ENCODE assay signal across 7 mouse cellular contexts in the genomic region with DNA sequence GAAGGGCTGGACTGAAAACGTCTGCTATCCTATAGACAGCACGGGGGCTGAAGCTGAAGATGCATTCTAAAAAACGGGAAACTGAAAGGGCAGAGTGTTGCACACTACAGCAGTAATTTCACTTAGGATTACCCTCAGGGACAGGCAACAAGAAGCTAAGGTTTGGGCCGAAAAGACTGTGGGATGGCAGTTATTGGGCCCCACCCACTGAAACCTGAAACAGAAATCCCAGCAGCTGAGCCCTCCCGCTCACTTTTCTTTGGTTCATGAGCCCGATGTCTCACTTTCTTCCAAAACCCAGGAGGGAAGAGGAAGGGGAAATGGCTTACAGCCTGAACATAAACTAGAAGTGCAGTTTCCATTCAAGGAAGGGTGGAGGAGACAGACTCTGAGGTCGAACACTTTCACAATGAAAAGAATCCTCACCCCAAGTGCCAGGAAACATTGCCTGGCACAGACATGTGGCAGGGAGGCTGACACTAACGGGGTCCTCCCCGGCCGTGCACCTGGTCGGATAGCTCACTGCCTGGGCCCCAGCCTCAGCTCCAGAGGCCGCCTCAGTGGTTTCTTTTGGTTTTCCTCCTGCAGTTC. TPM values are rescaled to one million over a fixed set of nuclear protein-coding genes. Genes with fewer than 3 reads are reported as not detected.
DNase-seq lines count a peak whose midpoint lies in the region; ATAC-seq lines count a peak whose summit lies in the region.

No protein-coding gene starts in this region.

- peak overlapping the region; percentile 63 for H3K27ac ChIP-seq in lung, embryonic 16.5 days (ENCODE audit: low read length)
- no peak overlapping the region for H3K27ac ChIP-seq in midbrain, embryonic 10.5 days (replicated peaks)

- H3K4me2 ChIP-seq in lung, embryonic 16.5 days (ENCODE audit: low read depth, low read length), result peak overlapping the region; percentile 38; the same call in 1 of the 2 replicates

- ATAC-seq in CD4-positive, CD25-positive, alpha-beta regulatory T cell, adult 4 months, result peak; percentile 24
- peak; percentile 54 to 66 for ATAC-seq in hematopoietic stem cell, adult 5-6 weeks (replicated peaks in 1 of 2; ENCODE audit: insufficient read depth in 1 of 2, low FRiP score in 2 of 2, low TSS enrichment in 1 of 2, low read depth in 1 of 2, poor library complexity in 2 of 2, severe bottlenecking in 2 of 2)
- peak; percentile 71 for ATAC-seq in lung, embryonic 16.5 days (ENCODE audit: low read depth)
- ATAC-seq in erythroblast, adult 5-6 weeks (replicated peaks; ENCODE audit: low FRiP score, poor library complexity, severe bottlenecking), result no peak

- H3K4me3 ChIP-seq in lung, embryonic 16.5 days (ENCODE audit: low read length), result no peak overlapping the region
- no peak overlapping the region for H3K4me3 ChIP-seq in midbrain, embryonic 10.5 days

- no peak overlapping the region for H3K9ac ChIP-seq in lung, embryonic 16.5 days (ENCODE audit: low read length)

- no peaks in the 10 kb centered on the region; the same call in 1 of the 2 replicates for H3K36me3 ChIP-seq in lung, embryonic 16.5 days (ENCODE audit: control insufficient read depth, insufficient read depth, low read length)
- H3K36me3 ChIP-seq in midbrain, embryonic 10.5 days, result no peaks in the 10 kb centered on the region

- H3K9me3 ChIP-seq in lung, embryonic 16.5 days (ENCODE audit: control insufficient read depth, low read length), result no peaks in the 10 kb centered on the region
- H3K9me3 ChIP-seq in midbrain, embryonic 10.5 days (replicated peaks), result no peaks in the 10 kb centered on the region

- H3K27me3 ChIP-seq in lung, embryonic 16.5 days (ENCODE audit: control insufficient read depth, insufficient read depth, low read depth, low read length), result no peaks in the 10 kb centered on the region
- H3K27me3 ChIP-seq in midbrain, embryonic 10.5 days (ENCODE audit: low read depth, poor library complexity, severe bottlenecking), result no peaks in the 10 kb centered on the region

- 35% methylated on average over 12 of the region's 12 CpGs for WGBS in lung, embryonic 16.5 days
- WGBS in midbrain, embryonic 10.5 days, result 57% methylated on average over 12 of the region's 12 CpGs

- no peaks in the 10 kb centered on the region; the same call in 1 of the 2 replicates for H3K4me1 ChIP-seq in lung, embryonic 16.5 days (replicated peaks; ENCODE audit: control insufficient read depth, insufficient read depth, low read length)
- peaks cover 25% of the 10 kb centered on the region for H3K4me1 ChIP-seq in midbrain, embryonic 10.5 days

- DNase-seq in R1 (ENCODE audit: low read depth, low spot score), result peak; percentile 25
- DNase-seq in midbrain, embryonic 10.5 days (ENCODE audit: low spot score), result no peak
- no peak for DNase-seq in frontal cortex, adult 2 months (ENCODE audit: extremely low spot score in 1 of 2, low spot score in 1 of 2)

RNA-seq across cellular contexts. Expression of a gene that starts 33.5 kb away (rescaled TPM):
- polyA plus RNA-seq in CD4-positive, CD25-positive, alpha-beta regulatory T cell, adult 4 months (2017; shearing (Covaris generic)), result 10 to 100 TPM; 21.5 to 26.4 TPM
- 4.7 and 5.4 TPM in 2 replicates for total RNA-seq in hematopoietic stem cell, adult 5-6 weeks (2017)
- polyA plus RNA-seq in lung, embryonic 16.5 days (2015; fragmentation: Nextera tagmentation; extraction: Ambion mirVana), result 21.5 and 23.9 TPM in 2 replicates
- polyA plus RNA-seq in midbrain, embryonic 10.5 days (2016; fragmentation: Nextera tagmentation; extraction: Ambion mirVana), result 7.3 and 8.7 TPM in 2 replicates
- polyA plus RNA-seq in frontal cortex, adult 2 months (2012; rRNA removed), result 12.1 and 12.3 TPM in 2 replicates
- total RNA-seq in erythroblast, adult 5-6 weeks (2015; ENCODE audit: low replicate concordance), result 2.7 TPM in 2 replicates
- total RNA-seq in erythroblast, adult 5-6 weeks (2017; ENCODE audit: low replicate concordance), result 2.0 and 2.3 TPM in 2 replicates
